Mouse (Mus musculus): Measurements from ENCODE around the gene Lipm. TPM values are rescaled to one million over a fixed set of nuclear protein-coding genes. Genes with fewer than 3 reads are reported as not detected.

Lipm gene
- total RNA-seq (2021) = under 1 TPM in 1 of 2 experiments, not detected in 1; 0.12 TPM
- long read RNA-seq, experiment 1, partial matches to known transcripts = 0 of 1 reads
- long read RNA-seq, experiment 1, other reads (novel, unspliced or antisense) = 0 of 1 reads
- long read RNA-seq, experiment 2 = 0 reads

DNA sequence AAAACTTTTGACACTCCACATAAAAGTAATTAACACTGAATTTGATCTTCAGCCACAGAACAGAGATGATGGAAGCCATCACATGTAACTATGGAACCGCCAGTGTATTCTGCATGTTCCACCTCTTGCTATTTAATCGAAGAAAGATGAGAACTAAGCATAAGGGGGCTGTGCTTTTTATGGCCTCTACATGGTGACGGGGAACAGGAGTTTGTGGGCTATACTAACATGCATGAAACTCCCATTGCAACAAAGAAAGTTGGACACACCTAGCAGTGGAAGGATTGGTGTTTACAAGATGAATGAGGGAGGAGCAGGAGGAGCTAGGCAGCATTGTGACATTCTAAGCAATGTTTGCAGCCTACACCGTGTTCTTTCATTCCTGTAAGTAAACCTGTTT, at the start of gene Lipm:
TSS of gene Lipm (plus strand) at position 301 of the 400 bp plus-strand sequence.
- TF ChIP-seq CTCF (conservative IDR thresholded peaks at IDR 0.05) = no peak

DNA sequence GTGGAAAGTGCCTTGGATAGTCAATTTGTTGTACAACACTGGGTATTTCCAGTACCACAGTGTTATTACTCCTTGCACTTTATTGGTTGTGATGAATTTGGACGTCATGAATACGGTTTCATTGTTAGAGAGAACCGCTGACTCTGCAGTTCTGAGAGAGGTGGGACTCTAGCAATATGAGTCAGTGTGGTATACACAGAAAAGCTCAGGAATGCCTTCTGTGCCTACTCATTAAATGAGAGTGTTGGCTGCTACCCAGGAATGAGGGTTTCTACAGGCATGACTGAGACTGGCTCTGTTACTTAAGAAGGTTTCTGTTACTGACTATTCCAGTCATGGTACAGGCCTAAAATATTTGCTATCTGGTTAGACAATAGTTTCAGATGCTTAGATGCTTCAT, 49.2 kb upstream of the Lipm start:
- Histone ChIP-seq H3K27ac (no peak overlapping the region), H3K4me3 (no peak overlapping the region)
- DNase-seq (ENCODE audit: low spot score in 2 of 2) = no peak
- no peak for TF ChIP-seq CTCF (conservative IDR thresholded peaks at IDR 0.05)

More for the DNA sequence above, at the start of gene Lipm:
- H3K27ac ChIP-seq = no peak within 1 kb of the TSS
- no peak for DNase-seq (ENCODE audit: low spot score in 2 of 2)
- H3K4me3 ChIP-seq = no peak within 1 kb of the TSS

DNA sequence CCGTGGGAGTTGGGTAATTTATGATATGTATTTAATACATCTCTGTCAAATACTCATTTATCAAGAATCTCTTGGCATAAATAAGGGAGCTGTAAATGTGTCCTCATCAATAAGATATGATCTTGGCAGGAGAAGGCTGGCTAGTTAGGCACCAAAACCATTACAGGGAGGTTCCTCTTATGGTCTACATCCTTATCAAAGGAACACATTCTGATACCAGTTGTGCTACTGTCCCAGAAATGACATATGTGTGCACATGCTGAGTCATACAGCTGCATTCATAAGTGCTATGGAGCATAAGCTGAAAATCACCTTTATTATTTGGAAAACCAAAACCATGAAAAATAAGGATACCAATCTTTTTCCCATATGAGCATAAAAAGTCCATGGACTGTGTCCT, 37.2 kb upstream of the Lipm start:
- Histone ChIP-seq H3K27ac (no peak overlapping the region), H3K4me3 (no peak overlapping the region)
- no peak for DNase-seq (ENCODE audit: low spot score in 2 of 2)
- TF ChIP-seq CTCF (conservative IDR thresholded peaks at IDR 0.05) = no peak

DNA sequence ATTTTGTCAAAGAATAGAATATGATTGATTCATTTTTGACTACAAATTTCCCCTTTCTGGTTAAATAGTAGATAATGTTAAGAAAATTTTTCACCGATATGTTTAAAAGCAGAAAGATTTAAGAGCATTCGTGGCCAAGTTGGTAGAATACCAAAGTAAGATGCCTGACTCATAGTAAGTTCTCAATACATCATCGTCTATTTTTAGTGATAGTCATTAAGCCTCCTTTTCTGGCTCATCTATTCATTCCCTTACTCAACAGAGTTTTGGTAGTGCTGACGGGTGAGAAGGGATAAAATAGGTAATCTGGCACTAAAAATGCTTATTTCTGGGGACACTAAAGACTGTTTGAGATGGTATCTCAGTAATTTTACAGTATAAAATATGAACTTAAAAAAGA, 36.7 kb upstream of the Lipm start:
- no peak for DNase-seq (ENCODE audit: low spot score in 2 of 2)
- Histone ChIP-seq H3K27ac (no peak overlapping the region), H3K4me3 (no peak overlapping the region)
- TF ChIP-seq CTCF (conservative IDR thresholded peaks at IDR 0.05) = no peak

DNA sequence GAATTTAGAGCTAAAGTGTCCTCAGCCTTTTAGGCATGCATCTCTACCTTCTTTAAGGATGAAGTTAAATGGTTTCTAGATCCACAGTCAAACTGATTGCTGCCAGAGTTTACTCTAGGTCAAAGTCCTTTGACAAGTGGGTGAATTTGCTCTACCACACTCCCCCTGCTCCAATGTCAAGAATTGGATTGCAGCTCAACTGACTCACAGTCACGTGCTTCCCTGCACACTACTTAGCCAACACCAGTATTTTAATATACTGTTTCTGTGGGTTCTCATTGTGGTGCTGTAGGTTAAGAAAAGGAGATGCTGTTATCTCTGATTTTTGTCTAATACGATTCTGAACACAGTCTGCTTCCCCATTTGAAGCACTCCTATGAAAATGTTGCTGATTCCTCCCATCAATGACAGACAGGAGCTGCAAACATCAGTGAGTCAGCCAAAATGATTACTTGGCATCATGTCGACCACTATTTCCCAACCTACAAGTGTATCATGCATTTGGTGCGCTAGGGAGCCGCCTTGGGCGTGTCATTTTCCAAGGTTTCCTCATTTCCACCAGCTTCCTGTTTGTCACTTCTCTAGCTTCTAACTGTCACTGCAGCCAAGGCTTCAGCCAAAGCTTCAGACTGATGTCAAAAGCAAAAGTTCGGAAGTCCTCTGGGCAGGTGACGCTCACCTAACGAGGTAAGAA, 33.8 kb upstream of the Lipm start, which contains the start of gene Lipn:
TSS of gene Lipn (plus strand) at position 580 of the 694 bp plus-strand sequence.
- TF ChIP-seq CTCF (conservative IDR thresholded peaks at IDR 0.05) = no peak
- Histone ChIP-seq H3K4me3 (no peak within 1 kb of the TSS), H3K27ac (no peak within 1 kb of the TSS)
- no peak for DNase-seq (ENCODE audit: low spot score in 2 of 2)

DNA sequence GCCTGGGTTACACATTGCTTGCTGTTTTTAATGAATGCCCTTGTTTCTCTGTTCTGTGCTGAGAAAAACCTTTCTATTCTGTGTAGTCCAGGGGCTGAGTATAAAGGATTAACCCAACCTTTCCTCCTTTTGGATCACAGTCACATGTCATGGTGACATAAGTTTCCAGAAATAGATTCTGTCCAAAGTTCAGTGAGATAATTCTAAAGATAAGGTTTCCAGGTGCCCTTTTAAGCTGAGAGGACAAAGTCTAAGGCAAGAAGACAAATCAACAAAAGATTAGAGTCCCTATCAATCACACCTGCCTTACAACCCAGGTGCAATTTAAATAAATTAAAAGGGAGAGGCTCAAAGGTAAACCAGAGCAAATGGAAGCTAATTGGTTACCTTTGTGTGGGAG, 26.5 kb upstream of the Lipm start:
- Histone ChIP-seq H3K27ac (no peak overlapping the region), H3K4me3 (no peak overlapping the region)
- TF ChIP-seq CTCF (conservative IDR thresholded peaks at IDR 0.05) = no peak
- DNase-seq (ENCODE audit: low spot score in 2 of 2) = no peak

DNA sequence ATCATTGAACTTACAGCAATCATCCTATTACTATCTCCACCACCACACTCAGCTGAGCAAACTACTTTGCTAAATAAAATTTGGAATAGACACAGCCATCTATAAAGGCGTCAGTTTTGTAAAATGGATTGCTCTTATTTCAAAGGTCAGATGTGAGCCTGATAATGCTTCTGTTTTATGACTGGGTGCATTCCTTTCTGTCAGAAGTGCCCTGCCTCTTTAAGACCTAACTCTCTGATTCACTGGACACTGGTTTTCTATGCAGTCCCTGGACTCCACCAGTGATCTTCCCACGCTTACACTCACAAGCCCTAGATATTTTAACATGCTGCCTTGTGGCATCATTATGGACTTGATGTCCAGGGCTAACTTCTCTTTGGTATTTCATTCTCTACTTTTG, 22.6 kb upstream of the Lipm start:
- DNase-seq (ENCODE audit: low spot score in 2 of 2) = no peak
- TF ChIP-seq CTCF (conservative IDR thresholded peaks at IDR 0.05) = no peak
- no peak overlapping the region for H3K27ac ChIP-seq
- no peak overlapping the region for H3K4me3 ChIP-seq

DNA sequence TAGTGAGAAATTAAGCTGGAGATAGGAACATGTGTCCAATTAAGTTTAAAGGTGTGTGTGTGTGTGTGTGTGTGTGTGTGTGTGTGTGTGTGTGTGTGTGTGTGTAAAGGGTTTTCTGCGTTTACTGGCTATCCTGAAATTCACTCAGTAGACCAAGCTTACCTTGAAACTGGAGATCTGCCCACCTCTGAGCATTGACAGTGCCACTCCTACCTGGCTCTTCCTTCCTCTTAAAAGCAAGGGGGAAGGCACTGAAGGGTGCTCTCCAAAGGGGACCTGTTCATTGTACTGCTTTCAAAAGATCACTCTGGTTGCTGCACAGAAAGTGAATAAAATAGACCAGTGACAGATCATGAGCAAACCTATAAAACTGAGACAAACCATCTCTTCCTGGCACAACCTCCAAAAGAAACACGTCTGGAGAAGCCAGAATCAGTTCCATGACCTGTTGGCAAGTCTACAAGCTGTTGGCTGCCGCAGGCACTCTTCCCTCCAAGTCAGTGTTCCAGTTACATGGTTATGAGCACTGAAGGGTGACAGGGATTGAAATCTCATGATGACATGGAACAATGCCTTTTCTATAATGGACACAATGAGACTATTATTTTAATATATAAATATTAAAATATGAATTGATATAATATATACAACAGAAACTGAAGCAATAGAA, 11.6 kb upstream of the Lipm start:
- Histone ChIP-seq H3K27ac (no peak overlapping the region), H3K4me3 (no peak overlapping the region)
- no peak for DNase-seq (ENCODE audit: low spot score in 2 of 2)
- no peak for TF ChIP-seq CTCF (conservative IDR thresholded peaks at IDR 0.05)

DNA sequence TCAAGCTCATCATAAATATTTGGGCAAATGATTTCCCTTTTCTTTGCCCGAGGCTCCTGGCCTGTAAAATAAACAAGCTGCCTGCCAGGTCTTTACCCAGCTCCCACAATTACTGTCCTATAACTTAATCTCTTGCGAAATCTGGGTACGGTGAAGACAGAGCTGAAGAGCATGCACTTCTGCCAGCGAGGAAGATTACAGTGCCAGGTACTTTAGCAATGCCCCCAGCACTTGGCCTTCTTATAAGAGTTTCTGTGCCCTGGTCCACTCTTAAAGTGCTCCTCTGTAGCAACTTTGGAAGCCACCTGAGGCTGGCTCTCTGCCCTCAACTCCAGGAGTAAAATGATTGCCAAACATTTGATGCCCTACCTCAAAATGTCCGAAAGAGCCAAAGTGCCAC, 5.4 kb upstream of the Lipm start:
- TF ChIP-seq CTCF (conservative IDR thresholded peaks at IDR 0.05) = no peak
- no peak overlapping the region for H3K27ac ChIP-seq
- no peak for DNase-seq (ENCODE audit: low spot score in 2 of 2)
- H3K4me3 ChIP-seq = no peak overlapping the region

DNA sequence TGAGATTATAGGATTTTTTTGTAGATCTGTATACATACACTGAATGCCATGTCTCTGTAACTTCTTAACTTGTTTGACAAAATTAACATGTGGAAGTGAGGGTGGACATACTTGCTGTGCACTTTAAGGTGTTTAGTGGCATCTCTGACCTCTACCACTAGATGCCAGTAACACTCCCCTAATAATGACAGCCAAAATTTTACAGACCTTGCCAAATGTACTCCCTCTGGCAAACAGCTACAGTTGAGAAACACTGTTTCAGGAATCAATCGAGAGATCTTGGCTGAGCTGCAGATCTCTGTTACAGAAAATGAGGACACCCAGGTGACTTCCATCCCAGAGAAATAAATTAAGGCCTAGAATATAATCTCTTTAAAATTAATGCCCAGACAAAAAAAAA, 4.5 kb upstream of the Lipm start:
- DNase-seq (ENCODE audit: low spot score in 2 of 2) = no peak

DNA sequence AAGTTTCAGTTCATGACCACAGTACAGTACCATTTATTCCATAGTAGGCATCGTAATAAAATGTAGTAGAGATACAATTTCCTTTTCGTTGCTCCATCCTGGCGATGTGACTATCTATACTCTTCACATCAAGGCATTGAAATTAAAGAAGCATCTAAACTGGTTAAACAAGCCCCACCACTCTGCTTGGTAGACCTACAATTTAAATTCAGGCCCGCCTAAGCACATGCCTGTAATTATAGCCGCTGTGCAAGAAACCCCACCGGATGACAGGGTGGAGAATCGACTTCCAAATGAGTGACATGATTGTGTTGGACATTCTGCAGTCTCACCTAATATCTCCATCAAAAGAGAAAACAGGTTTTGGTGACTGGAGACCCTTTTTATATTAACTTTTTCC, 1.2 kb downstream of the Lipm start:
- Histone ChIP-seq H3K27ac (no peak overlapping the region), H3K4me3 (no peak overlapping the region)
- DNase-seq (ENCODE audit: low spot score in 2 of 2) = no peak
- no peak for TF ChIP-seq CTCF (conservative IDR thresholded peaks at IDR 0.05)

More for the DNA sequence above, 4.5 kb upstream of the Lipm start:
- TF ChIP-seq CTCF (conservative IDR thresholded peaks at IDR 0.05) = peak; percentile 50
- no peak overlapping the region for H3K27ac ChIP-seq
- H3K4me3 ChIP-seq = no peak overlapping the region

DNA sequence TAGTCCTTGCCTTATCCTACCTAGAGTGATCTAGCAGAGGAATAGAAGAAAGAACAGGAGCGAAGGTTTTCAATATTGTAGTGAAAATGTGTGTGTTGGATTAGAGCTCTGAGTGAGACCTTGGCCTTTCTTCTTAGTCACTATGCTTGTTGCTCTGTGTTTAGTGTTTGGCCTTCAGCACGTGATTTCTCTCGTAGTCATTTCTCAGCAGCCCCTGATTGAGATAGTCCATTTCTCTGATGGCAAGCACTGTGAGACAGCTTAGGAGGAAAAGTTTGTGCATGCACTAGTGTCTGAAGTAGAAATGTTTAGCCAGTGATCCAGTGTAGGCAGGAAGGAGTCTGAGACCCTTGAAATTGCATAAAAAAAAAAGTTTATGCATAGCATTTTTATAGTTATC, 4.1 kb downstream of the Lipm start:
- no peak overlapping the region for H3K27ac ChIP-seq
- H3K4me3 ChIP-seq = no peak overlapping the region
- TF ChIP-seq CTCF (conservative IDR thresholded peaks at IDR 0.05) = no peak
- DNase-seq (ENCODE audit: low spot score in 2 of 2) = no peak

DNA sequence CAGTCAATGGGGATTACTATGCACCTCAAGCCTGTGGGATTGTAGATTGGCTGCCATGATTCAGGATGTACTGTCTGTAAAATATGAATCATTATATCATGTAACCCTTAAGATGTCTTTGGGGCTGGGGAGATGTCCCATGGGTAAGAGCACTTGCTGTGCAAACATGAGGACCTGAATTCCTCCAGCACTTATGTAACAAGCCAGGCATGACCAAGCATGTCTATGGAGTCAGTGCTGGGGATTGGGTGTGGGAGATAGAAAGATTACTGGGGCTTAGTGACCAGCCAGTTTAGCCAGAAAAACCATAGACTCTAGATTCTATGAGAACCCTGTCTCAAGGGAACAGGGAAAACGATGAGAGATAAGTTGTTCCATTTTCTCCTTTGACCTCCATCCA, 18.4 kb downstream of the Lipm start:
- Histone ChIP-seq H3K27ac (no peak overlapping the region), H3K4me3 (no peak overlapping the region)
- DNase-seq (ENCODE audit: low spot score in 2 of 2) = no peak
- no peak for TF ChIP-seq CTCF (conservative IDR thresholded peaks at IDR 0.05)

DNA sequence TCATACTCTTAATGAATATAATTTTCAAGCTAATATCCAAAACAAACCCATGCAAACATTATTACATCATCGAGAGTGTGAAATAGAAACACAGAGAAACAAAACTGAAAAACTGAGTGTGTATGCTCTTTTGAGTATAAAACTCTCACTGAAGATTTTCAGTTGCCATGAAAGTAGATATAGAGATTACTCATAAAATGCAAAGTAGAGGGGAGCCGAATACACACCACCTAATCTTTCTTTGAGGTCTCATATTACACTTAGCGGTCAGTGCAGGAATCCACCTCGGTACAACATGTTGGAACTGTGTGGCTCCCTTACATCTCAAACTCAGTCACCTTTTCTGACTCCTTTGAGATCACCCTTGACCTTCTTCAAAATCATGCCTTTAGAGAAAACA, 18.9 kb downstream of the Lipm start:
- DNase-seq (ENCODE audit: low spot score in 2 of 2) = no peak
- no peak overlapping the region for H3K27ac ChIP-seq
- no peak for TF ChIP-seq CTCF (conservative IDR thresholded peaks at IDR 0.05)
- no peak overlapping the region for H3K4me3 ChIP-seq
